Mouse (Mus musculus): ENCODE measurements at regions not wholly inside any gene's neighbourhood (a gene's known extent, or its start where the extent isn't known, plus 50 kb on each side); places are given as distances from the start of the nearest gene placed in this dataset.

- DNase-seq (ENCODE audit: low spot score), result no peak
These were observed 5478.8 kb downstream of the 9330182O14Rik start for GRCm38 (mm10) chr15:45612954-45613353.

GRCm38 (mm10) chr15:45646256-45646655, 5512.1 kb downstream of the 9330182O14Rik start:
- no peak for DNase-seq (ENCODE audit: low spot score)

- no peak for DNase-seq (ENCODE audit: low spot score)
These were observed 5529.4 kb downstream of the 9330182O14Rik start for GRCm38 (mm10) chr15:45663601-45664000.

GRCm38 (mm10) chr15:45689446-45689845, 5555.3 kb downstream of the 9330182O14Rik start:
- no peak for DNase-seq (ENCODE audit: low spot score)

- no peak for DNase-seq (ENCODE audit: low spot score)
These were observed 5555.9 kb downstream of the 9330182O14Rik start for GRCm38 (mm10) chr15:45690026-45690425.

- DNase-seq (ENCODE audit: low spot score), result no peak
These were observed 5576.9 kb downstream of the 9330182O14Rik start for GRCm38 (mm10) chr15:45711109-45711508.

GRCm38 (mm10) chr15:45730370-45731153, 5596.4 kb downstream of the 9330182O14Rik start:
- DNase-seq (ENCODE audit: low spot score), result no peak

- DNase-seq (ENCODE audit: low spot score), result peak; percentile 3
These were observed 5629.1 kb downstream of the 9330182O14Rik start for GRCm38 (mm10) chr15:45763225-45763624.

Data from urinary bladder, postnatal 14 days (tissue).